Mouse (Mus musculus) MEL (cell line): ENCODE measurements around the gene Dynlrb2. TPM values are rescaled to one million over a fixed set of nuclear protein-coding genes. Genes with fewer than 3 reads are reported as not detected.

Source experiments
- DNase-seq: peaks from one replicate; pipeline ENCODE4 v3.0.0; 2011; ENCODE audit warnings: low read depth, low spot score
- H3K27ac ChIP-seq: 2 replicates; pipeline ENCODE4 v1.5.1; 2012; ENCODE audit warnings: low read depth, mild to moderate bottlenecking, control low read depth, low read length, moderate library complexity; ENCODE audit not compliant: control insufficient read depth
- H3K27me3 ChIP-seq, 2 experiments: fragments of 150-350 bp in 1 of 2; sonication (generic) in 1 of 2; 2 replicates each; pipeline ENCODE4 v1.6.1; 2012; ENCODE audit warnings: low read length in 2 of 2, mild to moderate bottlenecking in 2 of 2, improper control_type of control experiment in 1 of 2, moderate library complexity in 1 of 2; ENCODE audit not compliant: insufficient read depth in 2 of 2, control insufficient read depth in 1 of 2
- H3K36me3 ChIP-seq, 2 experiments: 2 replicates each; pipeline ENCODE4 v1.6.1; 2012 to 2014; ENCODE audit warnings: low read length in 2 of 2, improper control_type of control experiment in 1 of 2, inconsistent platforms in 1 of 2, mild to moderate bottlenecking in 1 of 2; ENCODE audit not compliant: insufficient read depth in 2 of 2, control insufficient read depth in 1 of 2
- H3K4me1 ChIP-seq, 2 experiments: fragments of 150-350 bp in 1 of 2; sonication (generic) in 1 of 2; 2 replicates each; pipeline ENCODE4 v1.6.1; 2012; ENCODE audit warnings: low read length in 2 of 2, improper control_type of control experiment in 1 of 2, mild to moderate bottlenecking in 1 of 2; ENCODE audit not compliant: insufficient read depth in 2 of 2, control insufficient read depth in 1 of 2
- H3K4me3 ChIP-seq, 2 experiments: fragments of 150-350 bp in 1 of 2; sonication (generic) in 1 of 2; 2 replicates each; pipeline ENCODE4 v1.5.1; 2012; ENCODE audit warnings: low read depth in 2 of 2, low read length in 2 of 2, mild to moderate bottlenecking in 2 of 2, moderate library complexity in 2 of 2, control low read depth in 1 of 2, improper control_type of control experiment in 1 of 2; ENCODE audit not compliant: control insufficient read depth in 1 of 2, insufficient read depth in 1 of 2
- H3K79me2 ChIP-seq: 2 replicates; pipeline ENCODE4 v1.6.1; 2012; ENCODE audit warnings: mild to moderate bottlenecking, low read length, moderate library complexity; ENCODE audit not compliant: control insufficient read depth, poor library complexity, insufficient read depth
- H3K9ac ChIP-seq: 2 replicates; pipeline ENCODE4 v1.6.1; 2012; ENCODE audit warnings: low read depth, mild to moderate bottlenecking, control low read depth, low read length, moderate library complexity; ENCODE audit not compliant: control insufficient read depth, poor library complexity, severe bottlenecking
- H3K9me3 ChIP-seq: fragments of 150-350 bp; sonication (generic); replicated peaks from 2 replicates; pipeline ENCODE4 v1.6.1; 2012; ENCODE audit warnings: mild to moderate bottlenecking, low read length, improper control_type of control experiment, moderate library complexity; ENCODE audit not compliant: insufficient read depth
- CHD2 ChIP-seq: IDR thresholded peaks from 2 replicates; pipeline ENCODE4 v1.6.1; 2011; ENCODE audit warnings: low read length, improper control_type of control experiment
- CTCF ChIP-seq, 3 experiments: IDR thresholded peaks in 2 of 3; conservative IDR thresholded peaks in 1 of 3; 2 replicates each; pipeline ENCODE4 v1.5.1; 2011 to 2012; ENCODE audit warnings: low read length in 3 of 3, low read depth in 2 of 3, mild to moderate bottlenecking in 2 of 3, improper control_type of control experiment in 1 of 3, inconsistent platforms in 1 of 3, mixed read lengths in 1 of 3, moderate library complexity in 1 of 3; ENCODE audit not compliant: control insufficient read depth in 1 of 3, insufficient read depth in 1 of 3, poor library complexity in 1 of 3, severe bottlenecking in 1 of 3
- E2F4 ChIP-seq: IDR thresholded peaks from 2 replicates; pipeline ENCODE4 v1.6.1; 2011; ENCODE audit warnings: low read depth, low read length, improper control_type of control experiment, borderline replicate concordance
- GABPA ChIP-seq: IDR thresholded peaks from 2 replicates; pipeline ENCODE4 v1.6.1; 2012; ENCODE audit warnings: low read depth, mild to moderate bottlenecking, inconsistent platforms, low read length, improper control_type of control experiment, moderate library complexity
- JUND ChIP-seq: IDR thresholded peaks from 2 replicates; pipeline ENCODE4 v1.6.1; 2011; ENCODE audit warnings: low read depth, mild to moderate bottlenecking, improper control_type of control experiment, low read length
- MAFK ChIP-seq: IDR thresholded peaks from 2 replicates; pipeline ENCODE4 v1.6.1; 2011; ENCODE audit warnings: low read depth, mild to moderate bottlenecking, low read length, improper control_type of control experiment, borderline replicate concordance
- MEF2A ChIP-seq: IDR thresholded peaks from 2 replicates; pipeline ENCODE4 v1.6.1; 2014; ENCODE audit warnings: low read depth, mild to moderate bottlenecking, inconsistent platforms, low read length, improper control_type of control experiment; ENCODE audit not compliant: poor library complexity, insufficient replicate concordance, severe bottlenecking; ENCODE audit errors: extremely low read depth
- MXI1 ChIP-seq: IDR thresholded peaks from 2 replicates; pipeline ENCODE4 v1.6.1; 2011; ENCODE audit warnings: mild to moderate bottlenecking, low read depth, low read length, improper control_type of control experiment
- POLR2A ChIP-seq, 2 experiments: IDR thresholded peaks; 2 replicates each; pipeline ENCODE4 v1.6.1; 2011 to 2012; ENCODE audit warnings: low read length in 2 of 2, mild to moderate bottlenecking in 2 of 2, control low read depth in 1 of 2, improper control_type of control experiment in 1 of 2, low read depth in 1 of 2, moderate library complexity in 1 of 2; ENCODE audit not compliant: control insufficient read depth in 1 of 2, insufficient read depth in 1 of 2, poor library complexity in 1 of 2
- POLR2AphosphoS5 ChIP-seq: IDR thresholded peaks from 2 replicates; pipeline ENCODE4 v1.6.1; 2012; ENCODE audit warnings: low read depth, borderline replicate concordance, mild to moderate bottlenecking, inconsistent platforms, low read length, moderate library complexity, mixed read lengths
- RAD21 ChIP-seq: IDR thresholded peaks from 2 replicates; pipeline ENCODE4 v1.6.1; 2011; ENCODE audit warnings: mild to moderate bottlenecking, low read depth, low read length, improper control_type of control experiment
- SIN3A ChIP-seq: IDR thresholded peaks from 2 replicates; pipeline ENCODE4 v1.6.1; 2012; ENCODE audit warnings: low read length, improper control_type of control experiment, inconsistent platforms
- SMC3 ChIP-seq: IDR thresholded peaks from 2 replicates; pipeline ENCODE4 v1.6.1; 2011; ENCODE audit warnings: low read depth, low read length, improper control_type of control experiment
- TAL1 ChIP-seq: IDR thresholded peaks from 2 replicates; pipeline ENCODE4 v1.6.1; 2012; ENCODE audit warnings: mild to moderate bottlenecking, inconsistent platforms, low read length, moderate library complexity, mixed read lengths
- TBP ChIP-seq: IDR thresholded peaks from 2 replicates; pipeline ENCODE4 v1.8.0; 2011; ENCODE audit warnings: low read depth, low read length, improper control_type of control experiment
- ZC3H11A ChIP-seq: IDR thresholded peaks from 2 replicates; pipeline ENCODE4 v1.6.1; 2012; ENCODE audit warnings: low read depth, mild to moderate bottlenecking, inconsistent platforms, low read length, improper control_type of control experiment
- ZKSCAN1 ChIP-seq: IDR thresholded peaks from 2 replicates; pipeline ENCODE4 v1.6.1; 2012; ENCODE audit warnings: low read depth, mild to moderate bottlenecking, inconsistent platforms, low read length, improper control_type of control experiment, moderate library complexity
- ZMIZ1 ChIP-seq: IDR thresholded peaks from 2 replicates; pipeline ENCODE4 v1.6.1; 2012; ENCODE audit warnings: low read depth, mild to moderate bottlenecking, inconsistent platforms, low read length, improper control_type of control experiment, moderate library complexity
- ZNF384 ChIP-seq: IDR thresholded peaks from 2 replicates; pipeline ENCODE4 v1.6.1; 2012; ENCODE audit warnings: low read depth, mild to moderate bottlenecking, inconsistent platforms, low read length, improper control_type of control experiment
- polyA plus RNA-seq, 2 experiments: library from polyadenylated mRNA; stranded (reverse) in 1 of 2; unstranded in 1 of 2; fragments of >175 nt in 1 of 2; fragments of >200 nt in 1 of 2; gene quantifications; 2 replicates each; pipeline versions ENCODE4 v1.2.1 to v1.2.4; 2012; ENCODE audit warnings: low replicate concordance in 2 of 2, low read depth in 1 of 2; ENCODE audit not compliant: insufficient read length in 2 of 2, insufficient read depth in 1 of 2, missing spikeins in 1 of 2
- total RNA-seq: library from RNA; depleted of rRNA; stranded (reverse); fragments of 300-350 nt; gene quantifications from 2 replicates; pipeline ENCODE4 v1.2.3, GENCODE M21; 2012

The Dynlrb2 gene
- total and polyA plus RNA-seq, 3 experiments = not detected

- peak; percentile 13 for DNase-seq
- Histone ChIP-seq H3K4me1 (no peaks in the 10 kb centered on the region), H3K36me3 (no peaks in the 10 kb centered on the region), H3K4me3 (no peak overlapping the region), H3K9ac (no peak overlapping the region), H3K79me2 (no peaks in the 10 kb centered on the region), H3K27ac (no peak overlapping the region), H3K9me3 (no peaks in the 10 kb centered on the region), H3K27me3 (no peaks in the 10 kb centered on the region)
- TF ChIP-seq ZKSCAN1 (no peak), CTCF (IDR thresholded peaks at IDR 0.05 in 2 of 3, conservative IDR thresholded peaks at IDR 0.05 in 1 of 3; ENCODE audit: control insufficient read depth in 1 of 3, insufficient read depth in 1 of 3, low read depth in 2 of 3, low read length in 3 of 3, poor library complexity in 1 of 3, severe bottlenecking in 1 of 3) (peak; percentile 35 to 42 (median 39); a peak in 5 of 6 replicates), CHD2 (no peak), SMC3 (peak; percentile 28; the same call in 1 of the 2 replicates)
Measured at GRCm38 (mm10) chr8:116480894-116481293, 23.9 kb upstream of the Dynlrb2 start.

DNA sequence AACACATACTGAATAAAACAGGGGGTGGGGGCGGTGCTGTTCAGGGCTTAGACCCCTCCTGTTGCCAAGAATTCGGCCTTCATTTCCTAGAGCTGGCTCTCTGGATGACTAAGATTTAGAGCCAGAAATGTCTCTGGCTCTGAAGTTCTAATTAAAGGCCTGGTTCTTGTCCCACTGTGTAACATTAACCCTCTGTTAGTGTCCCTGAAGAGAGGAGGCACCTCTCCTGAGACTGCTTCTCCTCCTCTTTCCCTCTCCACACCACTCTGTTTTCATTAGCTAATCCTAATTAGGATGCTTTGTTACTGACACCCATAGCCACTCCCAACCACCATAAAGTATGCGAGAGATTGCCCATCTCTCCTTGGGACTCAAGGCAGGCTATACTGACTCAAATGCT lies 22.0 kb upstream of the Dynlrb2 start:
- H3K36me3 ChIP-seq = no peaks in the 10 kb centered on the region
- TF ChIP-seq GABPA = no peak
- no peak for TF ChIP-seq SIN3A
- no peak for TF ChIP-seq POLR2A (IDR thresholded peaks at IDR 0.05; ENCODE audit: control insufficient read depth in 1 of 2, insufficient read depth in 1 of 2, low read depth in 1 of 2, low read length in 2 of 2, poor library complexity in 1 of 2)
- no peak for TF ChIP-seq TBP
- no peak for TF ChIP-seq ZMIZ1
- TF ChIP-seq, all 39 proteins: peak for 0
- H3K27me3 ChIP-seq = no peaks in the 10 kb centered on the region
- no peak overlapping the region for H3K4me3 ChIP-seq
- H3K79me2 ChIP-seq = no peaks in the 10 kb centered on the region
- H3K9ac ChIP-seq = no peak overlapping the region
- no peaks in the 10 kb centered on the region for H3K9me3 ChIP-seq
- no peak for DNase-seq
- H3K4me1 ChIP-seq = no peaks in the 10 kb centered on the region
- no peak overlapping the region for H3K27ac ChIP-seq

DNA sequence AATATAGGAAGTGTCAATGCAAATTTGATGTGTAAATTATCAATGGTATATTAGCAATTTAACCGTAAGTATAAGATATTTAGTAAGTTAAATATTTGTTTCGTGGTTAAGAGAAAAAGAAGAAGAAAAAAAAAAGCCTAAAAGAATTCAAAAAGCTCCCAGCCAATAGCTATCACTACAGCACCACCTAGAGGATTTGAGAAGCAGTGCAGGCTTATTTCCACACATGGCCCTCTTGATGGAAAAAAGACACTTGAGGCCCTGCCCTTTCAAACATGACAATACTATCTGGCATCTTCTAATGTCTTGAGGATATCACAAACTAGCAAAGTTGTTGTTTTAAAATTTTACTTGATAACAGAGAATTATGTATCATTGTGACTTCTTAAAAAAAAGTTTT lies 20.7 kb upstream of the Dynlrb2 start:
- Histone ChIP-seq H3K79me2 (no peaks in the 10 kb centered on the region), H3K9me3 (no peaks in the 10 kb centered on the region), H3K27me3 (no peaks in the 10 kb centered on the region)
- peak; percentile 15 for DNase-seq
- TF ChIP-seq TAL1 (no peak), POLR2AphosphoS5 (no peak), MEF2A (no peak), JUND (no peak), CTCF (IDR thresholded peaks at IDR 0.05 in 2 of 3, conservative IDR thresholded peaks at IDR 0.05 in 1 of 3; ENCODE audit: control insufficient read depth in 1 of 3, insufficient read depth in 1 of 3, low read depth in 2 of 3, low read length in 3 of 3, poor library complexity in 1 of 3, severe bottlenecking in 1 of 3) (peak; percentile 16 to 46 (median 37); a peak in 4 of 6 replicates), SIN3A (no peak), MAFK (no peak), RAD21 (peak; percentile 58), ZC3H11A (0 out of 2 replicates have a peak, but pooled peaks have one; percentile 49), SMC3 (peak; percentile 26), MXI1 (no peak), ZNF384 (peak; percentile 32; the same call in 1 of the 2 replicates), E2F4 (no peak)
- TF ChIP-seq, all 39 proteins: peak for 5
- no peaks in the 10 kb centered on the region for H3K36me3 ChIP-seq
- H3K4me3 ChIP-seq = no peak overlapping the region
- no peaks in the 10 kb centered on the region for H3K4me1 ChIP-seq
- H3K9ac ChIP-seq = no peak overlapping the region
- no peak overlapping the region for H3K27ac ChIP-seq
